Mouse (Mus musculus): Measurements from ENCODE around the gene Gm3542.
"Not testable (repeated sequence)": the region's sequence is repeated elsewhere in the genome, so short reads cannot be mapped to it uniquely, and the experiment has no call there.

Gm3542 gene

GRCm38 (mm10) chr14:5334828-5335227, at the start of gene Gm3542:
Gene Gm3542, minus strand, starts transcription at chr14:5334928.
- DNase-seq: not testable (repeated sequence)

Data from cerebellum, adult 8-10 months (tissue).